Mouse (Mus musculus) kidney, embryonic 14.5 days (tissue): ENCODE results near the gene Iqsec2. TPM values are rescaled to one million over a fixed set of nuclear protein-coding genes. Genes with fewer than 3 reads are reported as not detected.

Experiments used
- ATAC-seq: fragments of 200-750 bp; cut with Nextera tagmentation; 2 replicates; pipeline ENCODE4 v1.8.0; 2017; ENCODE audit warnings: moderate number of reproducible peaks, mild to moderate bottlenecking, moderate TSS enrichment, moderate library complexity; ENCODE audit not compliant: low FRiP score, low TSS enrichment
- H3K27ac ChIP-seq: fragments of 300-500 bp; sonication (generic); 2 replicates; pipeline ENCODE4 v1.5.1; 2014; ENCODE audit warnings: low read depth, mild to moderate bottlenecking, low read length, moderate library complexity, mixed read lengths
- H3K27me3 ChIP-seq: fragments of 300-500 bp; sonication (generic); 2 replicates; pipeline ENCODE4 v1.6.1; 2014; ENCODE audit warnings: mild to moderate bottlenecking, low read length; ENCODE audit not compliant: control insufficient read depth, insufficient read depth
- H3K36me3 ChIP-seq: fragments of 300-500 bp; sonication (generic); 2 replicates; pipeline ENCODE4 v1.6.1; 2014; ENCODE audit warnings: low read length, mixed read lengths; ENCODE audit not compliant: control insufficient read depth, insufficient read depth
- H3K4me1 ChIP-seq: fragments of 300-500 bp; sonication (generic); 2 replicates; pipeline ENCODE4 v1.6.1; 2014; ENCODE audit warnings: low read length, mixed read lengths; ENCODE audit not compliant: control insufficient read depth, insufficient read depth
- H3K4me2 ChIP-seq: fragments of 300-500 bp; sonication (generic); replicated peaks from 2 replicates; pipeline ENCODE4 v1.6.1; 2014; ENCODE audit warnings: low read depth, mild to moderate bottlenecking, low read length
- H3K4me3 ChIP-seq: fragments of 300-500 bp; sonication (generic); 2 replicates; pipeline ENCODE4 v1.5.1; 2014; ENCODE audit warnings: mild to moderate bottlenecking, low read length
- H3K9ac ChIP-seq: fragments of 300-500 bp; sonication (generic); 2 replicates; pipeline ENCODE4 v1.6.1; 2014; ENCODE audit warnings: low read depth, mild to moderate bottlenecking, low read length, moderate library complexity
- H3K9me3 ChIP-seq: fragments of 300-500 bp; sonication (generic); 2 replicates; pipeline ENCODE4 v1.6.1; 2016; ENCODE audit warnings: low read length; ENCODE audit not compliant: control insufficient read depth
- WGBS: fragments of 180-500 bp; shearing (Covaris S2); extraction: QIAGEN DNeasy Blood & Tissue Kit; methylation state at CpG from one replicate; pipeline ENCODE4 v1.1.7; 2014; 5-methylcytosine and 5-hydroxymethylcytosine counted together
- polyA plus RNA-seq: library from polyadenylated mRNA; unstranded; fragments of >200 nt; fragmentation: Nextera tagmentation; extraction: Ambion mirVana; gene quantifications from 2 replicates; pipeline ENCODE4 v1.2.1, GENCODE M21; 2014

Gene Iqsec2
- polyA plus RNA-seq, 1 experiment from 2014 or later = 4.0 TPM

- Histone ChIP-seq H3K4me2 (no peak overlapping the region), H3K27ac (no peak overlapping the region), H3K4me3 (no peak overlapping the region), H3K9me3 (no peaks in the 10 kb centered on the region), H3K36me3 (no peaks in the 10 kb centered on the region), H3K9ac (no peak overlapping the region), H3K4me1 (peaks cover 8% of the 10 kb centered on the region; the same call in 1 of the 2 replicates), H3K27me3 (peaks cover 4% of the 10 kb centered on the region; the same call in 1 of the 2 replicates)
- no peak for ATAC-seq
- WGBS = 24% methylated on average over 4 of the region's 4 CpGs
Measured at GRCm38 (mm10) chrX:152201737-152202421, 57.8 kb downstream of the Iqsec2 start.

GRCm38 (mm10) chrX:152202422-152203103, 58.5 kb downstream of the Iqsec2 start:
- Histone ChIP-seq H3K36me3 (no peaks in the 10 kb centered on the region), H3K9me3 (no peaks in the 10 kb centered on the region), H3K4me2 (no peak overlapping the region), H3K4me3 (no peak overlapping the region), H3K27ac (no peak overlapping the region), H3K4me1 (peaks cover 8% of the 10 kb centered on the region; the same call in 1 of the 2 replicates), H3K27me3 (peaks cover 4% of the 10 kb centered on the region; the same call in 1 of the 2 replicates), H3K9ac (no peak overlapping the region)
- ATAC-seq = peak; percentile 28; the same call in 1 of the 2 replicates
- WGBS = 36% methylated on average over 8 of the region's 8 CpGs

GRCm38 (mm10) chrX:152203247-152203646, 59.2 kb downstream of the Iqsec2 start:
- WGBS = 79% methylated on average over 4 of the region's 4 CpGs
- Histone ChIP-seq H3K27ac (no peak overlapping the region), H3K27me3 (peaks cover 4% of the 10 kb centered on the region; the same call in 1 of the 2 replicates)

GRCm38 (mm10) chrX:152205486-152205885, 61.4 kb downstream of the Iqsec2 start:
- H3K27ac ChIP-seq = no peak overlapping the region
- H3K36me3 ChIP-seq = no peaks in the 10 kb centered on the region
- no peak for ATAC-seq
- no peak overlapping the region for H3K4me3 ChIP-seq
- WGBS = 94% methylated on average over 1 of the region's 1 CpGs
- peaks cover 8% of the 10 kb centered on the region; the same call in 1 of the 2 replicates for H3K4me1 ChIP-seq
- no peaks in the 10 kb centered on the region for H3K9me3 ChIP-seq
- H3K27me3 ChIP-seq = peaks cover 4% of the 10 kb centered on the region; the same call in 1 of the 2 replicates
- H3K9ac ChIP-seq = no peak overlapping the region
- no peak overlapping the region for H3K4me2 ChIP-seq

More at GRCm38 (mm10) chrX:152203247-152203646, 59.2 kb downstream of the Iqsec2 start:
- no peak; the same call in 1 of the 2 replicates for ATAC-seq
- Histone ChIP-seq H3K4me3 (no peak overlapping the region), H3K36me3 (no peaks in the 10 kb centered on the region), H3K9me3 (no peaks in the 10 kb centered on the region), H3K4me1 (peaks cover 8% of the 10 kb centered on the region; the same call in 1 of the 2 replicates), H3K4me2 (no peak overlapping the region), H3K9ac (no peak overlapping the region)

- no peak overlapping the region for H3K4me3 ChIP-seq
- no peak overlapping the region for H3K9ac ChIP-seq
- H3K4me1 ChIP-seq = no peaks in the 10 kb centered on the region
- no peaks in the 10 kb centered on the region; the same call in 1 of the 2 replicates for H3K27me3 ChIP-seq
- H3K27ac ChIP-seq = no peak overlapping the region
- no peaks in the 10 kb centered on the region for H3K9me3 ChIP-seq
- WGBS = 84% methylated on average over 1 of the region's 1 CpGs
- no peaks in the 10 kb centered on the region for H3K36me3 ChIP-seq
- no peak for ATAC-seq
- H3K4me2 ChIP-seq = no peak overlapping the region
Measured at GRCm38 (mm10) chrX:152214703-152215102, 70.6 kb downstream of the Iqsec2 start.

GRCm38 (mm10) chrX:152218529-152218928, 74.5 kb downstream of the Iqsec2 start:
- no peak overlapping the region for H3K27ac ChIP-seq
- no peaks in the 10 kb centered on the region for H3K4me1 ChIP-seq
- H3K9ac ChIP-seq = no peak overlapping the region
- no peak overlapping the region for H3K4me3 ChIP-seq
- 92% methylated on average over 2 of the region's 2 CpGs for WGBS
- H3K27me3 ChIP-seq = no peaks in the 10 kb centered on the region; the same call in 1 of the 2 replicates
- ATAC-seq = no peak
- H3K36me3 ChIP-seq = no peaks in the 10 kb centered on the region
- H3K9me3 ChIP-seq = no peaks in the 10 kb centered on the region
- no peak overlapping the region for H3K4me2 ChIP-seq

- Histone ChIP-seq H3K9ac (no peak overlapping the region), H3K4me1 (no peaks in the 10 kb centered on the region), H3K4me2 (no peak overlapping the region), H3K27me3 (peaks cover 4% of the 10 kb centered on the region; the same call in 1 of the 2 replicates), H3K27ac (no peak overlapping the region), H3K9me3 (no peaks in the 10 kb centered on the region), H3K36me3 (no peaks in the 10 kb centered on the region), H3K4me3 (no peak overlapping the region)
- no peak for ATAC-seq
- WGBS = 76% methylated on average over 4 of the region's 4 CpGs
Measured at GRCm38 (mm10) chrX:152221721-152222120, 77.7 kb downstream of the Iqsec2 start.

- WGBS = 50% methylated on average over 9 of the region's 9 CpGs
- no peak overlapping the region for H3K4me3 ChIP-seq
- no peak overlapping the region for H3K4me2 ChIP-seq
- no peaks in the 10 kb centered on the region for H3K4me1 ChIP-seq
- no peak overlapping the region for H3K27ac ChIP-seq
- no peak for ATAC-seq
- H3K9me3 ChIP-seq = no peaks in the 10 kb centered on the region
- no peaks in the 10 kb centered on the region for H3K36me3 ChIP-seq
- H3K27me3 ChIP-seq = peaks cover 4% of the 10 kb centered on the region; the same call in 1 of the 2 replicates
- no peak overlapping the region for H3K9ac ChIP-seq
Measured at GRCm38 (mm10) chrX:152222226-152222625, 78.2 kb downstream of the Iqsec2 start.

- Histone ChIP-seq H3K27me3 (peaks cover 4% of the 10 kb centered on the region; the same call in 1 of the 2 replicates), H3K27ac (no peak overlapping the region), H3K9ac (no peak overlapping the region), H3K4me1 (no peaks in the 10 kb centered on the region), H3K4me2 (no peak overlapping the region), H3K9me3 (no peaks in the 10 kb centered on the region), H3K36me3 (no peaks in the 10 kb centered on the region), H3K4me3 (no peak overlapping the region)
- no peak for ATAC-seq
- WGBS = 100% methylated on average over 3 of the region's 6 CpGs
Measured at GRCm38 (mm10) chrX:152223313-152223712, 79.2 kb downstream of the Iqsec2 start.
